Comparison of ENCODE assay signal across 9 mouse cellular contexts in genomic region chr2:165873777-165874176, GRCm38 (mm10). TPM values are rescaled to one million over a fixed set of nuclear protein-coding genes. Genes with fewer than 3 reads are reported as not detected.
DNase-seq lines count a peak whose midpoint lies in the region; ATAC-seq lines count a peak whose summit lies in the region.
"Had no signal": no experiment of that assay in that cellular context is flagged by ENCODE, and none has a peak within 500 bp of the region (broad histone marks: within the 10 kb centered on the region; RNA-seq: fewer than 3 reads in every experiment).

No protein-coding gene starts in this region.

- peaks cover 81% of the 10 kb centered on the region for H3K4me1 ChIP-seq in liver, embryonic 12.5 days
- peaks cover 54% of the 10 kb centered on the region for H3K4me1 ChIP-seq in liver, embryonic 11.5 days (replicated peaks; ENCODE audit: control insufficient read depth, insufficient read depth, low read length)
- peaks cover 67% of the 10 kb centered on the region for H3K4me1 ChIP-seq in hindbrain, embryonic 16.5 days (ENCODE audit: control insufficient read depth, insufficient read depth, low read depth, low read length)
- H3K4me1 ChIP-seq in neural tube, embryonic 15.5 days = peaks cover 90% of the 10 kb centered on the region

- no peak for ATAC-seq in liver, embryonic 12.5 days
- ATAC-seq in liver, embryonic 11.5 days (replicated peaks; ENCODE audit: low FRiP score) = no peak
- no peak for ATAC-seq in hindbrain, embryonic 16.5 days
- no peak for ATAC-seq in neural tube, embryonic 15.5 days (ENCODE audit: low FRiP score)
- no peak for ATAC-seq in megakaryocyte-erythroid progenitor cell, adult 5-6 weeks (replicated peaks; ENCODE audit: low FRiP score, low TSS enrichment, poor library complexity, severe bottlenecking)

- no peak overlapping the region for H3K9ac ChIP-seq in liver, embryonic 12.5 days
- H3K9ac ChIP-seq in liver, embryonic 11.5 days (ENCODE audit: low read depth, low read length) = no peak overlapping the region
- H3K9ac ChIP-seq in hindbrain, embryonic 16.5 days (ENCODE audit: low read depth, low read length) = no peak overlapping the region
- no peak overlapping the region for H3K9ac ChIP-seq in neural tube, embryonic 15.5 days (replicated peaks)

- H3K27ac ChIP-seq in liver, embryonic 12.5 days = peak overlapping the region; percentile 45; the same call in 1 of the 2 replicates
- H3K27ac ChIP-seq in liver, embryonic 11.5 days (ENCODE audit: low read depth, low read length) = no peak overlapping the region
- H3K27ac ChIP-seq in hindbrain, embryonic 16.5 days (ENCODE audit: low read depth, low read length) = peak overlapping the region; percentile 51
- H3K27ac ChIP-seq in neural tube, embryonic 15.5 days (replicated peaks) = peak overlapping the region; percentile 94

- 86% methylated on average over 3 of the region's 3 CpGs for WGBS in liver, embryonic 12.5 days (ENCODE audit: insufficient replicate concordance)
- WGBS in liver, embryonic 11.5 days = 88% methylated on average over 3 of the region's 3 CpGs
- 42% methylated on average over 3 of the region's 3 CpGs for WGBS in hindbrain, embryonic 16.5 days
- WGBS in neural tube, embryonic 15.5 days = 45% methylated on average over 3 of the region's 3 CpGs

- peaks cover 98% of the 10 kb centered on the region for H3K36me3 ChIP-seq in liver, embryonic 12.5 days
- peaks cover 30% of the 10 kb centered on the region; the same call in 1 of the 2 replicates for H3K36me3 ChIP-seq in liver, embryonic 11.5 days (ENCODE audit: control insufficient read depth, insufficient read depth, low read length)
- H3K36me3 ChIP-seq in hindbrain, embryonic 16.5 days (ENCODE audit: control insufficient read depth, insufficient read depth, low read length) = peaks cover 9% of the 10 kb centered on the region
- H3K36me3 ChIP-seq in neural tube, embryonic 15.5 days = peaks cover 12% of the 10 kb centered on the region

- peak; percentile 56 for DNase-seq in cerebellum, adult 9-11 months
- no peak for DNase-seq in cerebellum, adult 11 months
- no peak for DNase-seq in liver, embryonic 11.5 days (ENCODE audit: low spot score)
- DNase-seq in gastrocnemius, postnatal 4 days (ENCODE audit: low spot score in 2 of 2) = no peak

- H3K9me3 ChIP-seq in liver, embryonic 12.5 days (replicated peaks) = no peaks in the 10 kb centered on the region
- H3K9me3 ChIP-seq in liver, embryonic 11.5 days (ENCODE audit: control insufficient read depth, low read length) = no peaks in the 10 kb centered on the region
- H3K9me3 ChIP-seq in hindbrain, embryonic 16.5 days (ENCODE audit: control insufficient read depth, low read length) = no peaks in the 10 kb centered on the region
- H3K9me3 ChIP-seq in neural tube, embryonic 15.5 days (replicated peaks) = no peaks in the 10 kb centered on the region

- H3K4me3 ChIP-seq in liver, embryonic 12.5 days = no peak overlapping the region
- no peak overlapping the region for H3K4me3 ChIP-seq in liver, embryonic 11.5 days (ENCODE audit: low read depth, low read length)
- no peak overlapping the region for H3K4me3 ChIP-seq in hindbrain, embryonic 16.5 days (ENCODE audit: low read length)
- no peak overlapping the region for H3K4me3 ChIP-seq in neural tube, embryonic 15.5 days (replicated peaks)
- H3K4me3 ChIP-seq: erythroblast, embryonic 14.5 days had no signal

- H3K27me3 ChIP-seq in liver, embryonic 12.5 days (replicated peaks) = no peaks in the 10 kb centered on the region
- no peaks in the 10 kb centered on the region for H3K27me3 ChIP-seq in liver, embryonic 11.5 days (replicated peaks; ENCODE audit: control insufficient read depth, insufficient read depth, low read length)
- H3K27me3 ChIP-seq in hindbrain, embryonic 16.5 days (replicated peaks; ENCODE audit: control insufficient read depth, insufficient read depth, low read length) = no peaks in the 10 kb centered on the region
- H3K27me3 ChIP-seq in neural tube, embryonic 15.5 days (replicated peaks) = no peaks in the 10 kb centered on the region

- H3K4me2 ChIP-seq in liver, embryonic 12.5 days = no peak overlapping the region
- no peak overlapping the region for H3K4me2 ChIP-seq in liver, embryonic 11.5 days
- H3K4me2 ChIP-seq in hindbrain, embryonic 16.5 days (ENCODE audit: low read length) = no peak overlapping the region; the same call in 1 of the 2 replicates
- H3K4me2 ChIP-seq in neural tube, embryonic 15.5 days = no peak overlapping the region

RNA-seq across cellular contexts. Expression of gene Zmynd8, which starts 25.0 kb away (rescaled TPM):
- polyA plus RNA-seq in liver, embryonic 12.5 days (2016; fragmentation: Nextera tagmentation; extraction: Ambion mirVana) = 35.7 and 38.5 TPM in 2 replicates
- 49.1 and 55.8 TPM in 2 replicates for polyA plus RNA-seq in liver, embryonic 11.5 days (2014; fragmentation: Nextera tagmentation; extraction: Ambion mirVana)
- polyA plus RNA-seq in hindbrain, embryonic 16.5 days (2015; fragmentation: Nextera tagmentation; extraction: Ambion mirVana) = 64.3 and 66.4 TPM in 2 replicates
- polyA plus RNA-seq in neural tube, embryonic 15.5 days (2015; fragmentation: Nextera tagmentation; extraction: Ambion mirVana) = 79.3 and 79.5 TPM in 2 replicates
- total RNA-seq in gastrocnemius, postnatal 4 days (2021) = 10 to 100 TPM; 39.0 to 39.6 TPM
- total RNA-seq in megakaryocyte-erythroid progenitor cell, adult 5-6 weeks (2014; fragmentation: Nextera tagmentation) = 70.9 and 80.1 TPM in 2 replicates
- total RNA-seq in megakaryocyte-erythroid progenitor cell, adult 5-6 weeks (2017) = 27.2 and 42.9 TPM in 2 replicates
